Mouse (Mus musculus): Measurements from ENCODE around the gene Olfr113.
"Not testable (repeated sequence)": the region's sequence is repeated elsewhere in the genome, so short reads cannot be mapped to it uniquely, and the experiment has no call there.

Gene Olfr113

GRCm38 (mm10) chr17:37577563-37577962, at the start of gene Olfr113:
Olfr113 (minus strand) TSS chr17:37577663.
- Histone ChIP-seq H3K27me3 (ENCODE audit: control insufficient read depth, insufficient read depth, low read length, poor library complexity, severe bottlenecking) (no peaks in the 10 kb centered on the region), H3K36me3 (ENCODE audit: control insufficient read depth, insufficient read depth, low read length, poor library complexity, severe bottlenecking) (no peaks in the 10 kb centered on the region)
- no peak for DNase-seq (ENCODE audit: low read depth, low spot score)

GRCm38 (mm10) chr17:37627009-37627408, 49.5 kb upstream of the Olfr113 start, which contains the start of the genes Olfr115 and Olfr116:
Olfr115 (minus strand) TSS chr17:37627109.
Olfr116 (minus strand) TSS chr17:37627199.
- no peak for DNase-seq (ENCODE audit: low read depth, low spot score)
- H3K27me3 ChIP-seq (ENCODE audit: control insufficient read depth, insufficient read depth, low read length, poor library complexity, severe bottlenecking) = no peaks in the 10 kb centered on the region

GRCm38 (mm10) chr17:37592643-37593042, 15.2 kb upstream of the Olfr113 start, which contains the start of gene Olfr114:
Olfr114 (minus strand) TSS chr17:37592743.
- no peaks in the 10 kb centered on the region for H3K27me3 ChIP-seq (ENCODE audit: control insufficient read depth, insufficient read depth, low read length, poor library complexity, severe bottlenecking)
- DNase-seq (ENCODE audit: low read depth, low spot score) = no peak
- no peaks in the 10 kb centered on the region for H3K36me3 ChIP-seq (ENCODE audit: control insufficient read depth, insufficient read depth, low read length, poor library complexity, severe bottlenecking)

More at GRCm38 (mm10) chr17:37627009-37627408, 49.5 kb upstream of the Olfr113 start, which contains the start of the genes Olfr115 and Olfr116:
- no peaks in the 10 kb centered on the region for H3K36me3 ChIP-seq (ENCODE audit: control insufficient read depth, insufficient read depth, low read length, poor library complexity, severe bottlenecking)

GRCm38 (mm10) chr17:37569351-37569750, 8.1 kb downstream of the Olfr113 start, which contains the start of gene Olfr112:
Olfr112 (minus strand) TSS chr17:37569451.
- H3K36me3 ChIP-seq (ENCODE audit: control insufficient read depth, insufficient read depth, low read length, poor library complexity, severe bottlenecking) = no peaks in the 10 kb centered on the region
- no peak for DNase-seq (ENCODE audit: low read depth, low spot score)
- H3K27me3 ChIP-seq (ENCODE audit: control insufficient read depth, insufficient read depth, low read length, poor library complexity, severe bottlenecking) = no peaks in the 10 kb centered on the region

GRCm38 (mm10) chr17:37558913-37559615, 18.4 kb downstream of the Olfr113 start:
- DNase-seq (ENCODE audit: low read depth, low spot score) = no peak
- no peaks in the 10 kb centered on the region for H3K27me3 ChIP-seq (ENCODE audit: control insufficient read depth, insufficient read depth, low read length, poor library complexity, severe bottlenecking)
- H3K36me3 ChIP-seq (ENCODE audit: control insufficient read depth, insufficient read depth, low read length, poor library complexity, severe bottlenecking) = no peaks in the 10 kb centered on the region

GRCm38 (mm10) chr17:37543800-37544435, 33.5 kb downstream of the Olfr113 start:
- H3K36me3 ChIP-seq (ENCODE audit: control insufficient read depth, insufficient read depth, low read length, poor library complexity, severe bottlenecking) = no peaks in the 10 kb centered on the region
- H3K27me3 ChIP-seq (ENCODE audit: control insufficient read depth, insufficient read depth, low read length, poor library complexity, severe bottlenecking) = no peaks in the 10 kb centered on the region
- no peak for DNase-seq (ENCODE audit: low read depth, low spot score)

GRCm38 (mm10) chr17:37541454-37542119, 35.9 kb downstream of the Olfr113 start:
- Histone ChIP-seq H3K36me3 (ENCODE audit: control insufficient read depth, insufficient read depth, low read length, poor library complexity, severe bottlenecking) (no peaks in the 10 kb centered on the region), H3K27me3 (ENCODE audit: control insufficient read depth, insufficient read depth, low read length, poor library complexity, severe bottlenecking) (no peaks in the 10 kb centered on the region)
- no peak for DNase-seq (ENCODE audit: low read depth, low spot score)

GRCm38 (mm10) chr17:37538416-37538815, 39.0 kb downstream of the Olfr113 start:
- not testable (repeated sequence) for DNase-seq (ENCODE audit: low read depth, low spot score); H3K36me3 ChIP-seq (ENCODE audit: control insufficient read depth, insufficient read depth, low read length, poor library complexity, severe bottlenecking); H3K27me3 ChIP-seq (ENCODE audit: control insufficient read depth, insufficient read depth, low read length, poor library complexity, severe bottlenecking)

- Histone ChIP-seq H3K27me3 (ENCODE audit: control insufficient read depth, insufficient read depth, low read length, poor library complexity, severe bottlenecking) (no peaks in the 10 kb centered on the region), H3K36me3 (ENCODE audit: control insufficient read depth, insufficient read depth, low read length, poor library complexity, severe bottlenecking) (no peaks in the 10 kb centered on the region)
- no peak for DNase-seq (ENCODE audit: low read depth, low spot score)
Observed at GRCm38 (mm10) chr17:37535173-37535572, 42.3 kb downstream of the Olfr113 start.

GRCm38 (mm10) chr17:37525427-37525826, 52.0 kb downstream of the Olfr113 start:
- not testable (repeated sequence) for H3K27me3 ChIP-seq (ENCODE audit: control insufficient read depth, insufficient read depth, low read length, poor library complexity, severe bottlenecking); H3K36me3 ChIP-seq (ENCODE audit: control insufficient read depth, insufficient read depth, low read length, poor library complexity, severe bottlenecking); DNase-seq (ENCODE audit: low read depth, low spot score)

GRCm38 (mm10) chr17:37524612-37525011, 52.9 kb downstream of the Olfr113 start:
- not testable (repeated sequence) for DNase-seq (ENCODE audit: low read depth, low spot score); H3K36me3 ChIP-seq (ENCODE audit: control insufficient read depth, insufficient read depth, low read length, poor library complexity, severe bottlenecking); H3K27me3 ChIP-seq (ENCODE audit: control insufficient read depth, insufficient read depth, low read length, poor library complexity, severe bottlenecking)

All from splenic B cell, adult 2 months (primary cell).